Mouse (Mus musculus): ENCODE data around the gene Gm614. TPM values are rescaled to one million over a fixed set of nuclear protein-coding genes. Genes with fewer than 3 reads are reported as not detected.
A peak's percentile ranks its signal among the peaks of the same experiment; 100 is the strongest.

Gm614 gene
- polyA plus RNA-seq, 1 experiment from 2014 or later: not detected

DNA sequence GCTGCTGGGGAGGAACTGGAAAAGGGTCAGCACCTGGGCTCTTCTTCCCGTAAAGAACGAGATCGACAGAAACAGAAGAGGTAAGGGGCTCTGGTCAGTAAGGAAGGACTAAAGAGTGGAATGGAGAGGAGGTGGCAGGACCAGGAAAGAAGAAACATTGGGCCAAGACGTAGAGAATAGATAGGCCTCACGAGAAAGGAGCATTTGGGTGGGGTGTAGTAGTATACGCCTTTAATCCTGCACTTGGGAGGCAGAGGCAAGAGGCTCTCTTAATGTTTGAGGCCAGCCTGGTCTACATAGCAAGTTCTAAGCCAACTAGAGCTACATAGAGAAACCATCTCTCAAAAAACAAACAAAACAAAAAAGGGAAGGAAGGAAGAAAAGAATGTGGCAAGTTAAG, 24.6 kb upstream of the Gm614 start:
- Histone ChIP-seq H3K4me2 (ENCODE audit: low read depth, low read length) (no peak overlapping the region), H3K36me3 (ENCODE audit: control insufficient read depth, insufficient read depth, low read length) (peaks cover 3% of the 10 kb centered on the region; the same call in 1 of the 2 replicates), H3K27me3 (replicated peaks; ENCODE audit: control insufficient read depth, insufficient read depth, low read length) (no peaks in the 10 kb centered on the region), H3K27ac (ENCODE audit: low read length) (no peak overlapping the region), H3K9ac (ENCODE audit: low read depth, low read length) (no peak overlapping the region), H3K4me3 (ENCODE audit: low read length) (no peak overlapping the region), H3K9me3 (ENCODE audit: control insufficient read depth, low read length) (no peaks in the 10 kb centered on the region), H3K4me1 (ENCODE audit: control insufficient read depth, insufficient read depth, low read length) (no peaks in the 10 kb centered on the region)
- WGBS: 91% methylated on average over 6 of the region's 6 CpGs
- no peak for ATAC-seq

- no peaks in the 10 kb centered on the region for H3K9me3 ChIP-seq (ENCODE audit: control insufficient read depth, low read length)
- no peak overlapping the region for H3K9ac ChIP-seq (ENCODE audit: low read depth, low read length)
- no peaks in the 10 kb centered on the region for H3K4me1 ChIP-seq (ENCODE audit: control insufficient read depth, insufficient read depth, low read length)
- H3K27ac ChIP-seq (ENCODE audit: low read length): no peak overlapping the region
- H3K27me3 ChIP-seq (replicated peaks; ENCODE audit: control insufficient read depth, insufficient read depth, low read length): no peaks in the 10 kb centered on the region
- WGBS: 81% methylated on average over 3 of the region's 3 CpGs
- no peak overlapping the region for H3K4me2 ChIP-seq (ENCODE audit: low read depth, low read length)
- 0 out of 2 replicates have a peak, but pooled peaks cover 4% of the 10 kb centered on the region for H3K36me3 ChIP-seq (ENCODE audit: control insufficient read depth, insufficient read depth, low read length)
- ATAC-seq: peak; percentile 79
- H3K4me3 ChIP-seq (ENCODE audit: low read length): no peak overlapping the region
Observed at GRCm38 (mm10) chrX:101287543-101287942, 23.8 kb upstream of the Gm614 start.

DNA sequence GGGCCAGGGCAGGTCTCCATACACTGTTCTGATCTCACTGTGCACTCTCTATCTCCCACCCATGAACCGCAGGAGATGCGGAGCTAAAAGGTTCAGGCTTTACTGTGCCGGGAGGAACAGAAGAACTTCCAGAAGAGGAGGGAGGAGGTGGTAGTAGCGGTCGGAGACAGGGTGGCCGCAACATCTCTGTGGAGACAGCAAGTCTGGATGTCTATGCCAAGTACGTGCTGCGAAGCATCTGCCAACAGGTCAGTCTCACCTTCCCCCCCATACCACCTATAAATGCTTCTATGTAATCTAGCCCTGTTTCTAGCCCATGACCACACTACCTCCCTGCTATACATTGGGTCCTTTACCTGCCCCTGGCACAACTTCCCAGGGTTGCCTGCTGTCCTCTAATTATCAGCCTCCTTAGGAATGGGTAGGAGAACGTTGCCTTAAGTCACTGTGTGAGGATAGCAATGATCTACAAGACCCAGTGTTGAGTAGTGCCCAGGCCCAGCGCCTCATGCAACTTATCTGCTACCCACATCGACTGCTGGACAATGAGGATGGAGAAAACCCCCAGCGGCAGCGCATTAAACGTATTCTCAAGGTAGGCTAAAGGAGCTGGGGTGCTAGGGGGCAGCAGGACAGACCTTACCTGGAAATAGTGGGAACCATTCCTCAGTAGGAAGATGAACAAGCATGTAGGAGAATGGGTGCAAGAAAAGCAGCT, 22.3 kb upstream of the Gm614 start:
- Histone ChIP-seq H3K27me3 (replicated peaks; ENCODE audit: control insufficient read depth, insufficient read depth, low read length) (no peaks in the 10 kb centered on the region), H3K36me3 (ENCODE audit: control insufficient read depth, insufficient read depth, low read length) (0 out of 2 replicates have a peak, but pooled peaks cover 4% of the 10 kb centered on the region), H3K27ac (ENCODE audit: low read length) (no peak overlapping the region), H3K4me1 (ENCODE audit: control insufficient read depth, insufficient read depth, low read length) (no peaks in the 10 kb centered on the region), H3K4me2 (ENCODE audit: low read depth, low read length) (no peak overlapping the region), H3K9ac (ENCODE audit: low read depth, low read length) (no peak overlapping the region), H3K4me3 (ENCODE audit: low read length) (no peak overlapping the region), H3K9me3 (ENCODE audit: control insufficient read depth, low read length) (no peaks in the 10 kb centered on the region)
- WGBS: 90% methylated on average over 14 of the region's 14 CpGs
- ATAC-seq: no peak

- no peaks in the 10 kb centered on the region for H3K9me3 ChIP-seq (ENCODE audit: control insufficient read depth, low read length)
- H3K4me2 ChIP-seq (ENCODE audit: low read depth, low read length): no peak overlapping the region
- 0 out of 2 replicates have a peak, but pooled peaks cover 3% of the 10 kb centered on the region for H3K36me3 ChIP-seq (ENCODE audit: control insufficient read depth, insufficient read depth, low read length)
- WGBS: 28% methylated on average over 6 of the region's 6 CpGs
- no peak overlapping the region for H3K27ac ChIP-seq (ENCODE audit: low read length)
- H3K9ac ChIP-seq (ENCODE audit: low read depth, low read length): no peak overlapping the region
- no peaks in the 10 kb centered on the region for H3K4me1 ChIP-seq (ENCODE audit: control insufficient read depth, insufficient read depth, low read length)
- H3K4me3 ChIP-seq (ENCODE audit: low read length): no peak overlapping the region
- peak; percentile 42 for ATAC-seq
- H3K27me3 ChIP-seq (replicated peaks; ENCODE audit: control insufficient read depth, insufficient read depth, low read length): no peaks in the 10 kb centered on the region
Observed at GRCm38 (mm10) chrX:101285534-101285933, 21.7 kb upstream of the Gm614 start.

DNA sequence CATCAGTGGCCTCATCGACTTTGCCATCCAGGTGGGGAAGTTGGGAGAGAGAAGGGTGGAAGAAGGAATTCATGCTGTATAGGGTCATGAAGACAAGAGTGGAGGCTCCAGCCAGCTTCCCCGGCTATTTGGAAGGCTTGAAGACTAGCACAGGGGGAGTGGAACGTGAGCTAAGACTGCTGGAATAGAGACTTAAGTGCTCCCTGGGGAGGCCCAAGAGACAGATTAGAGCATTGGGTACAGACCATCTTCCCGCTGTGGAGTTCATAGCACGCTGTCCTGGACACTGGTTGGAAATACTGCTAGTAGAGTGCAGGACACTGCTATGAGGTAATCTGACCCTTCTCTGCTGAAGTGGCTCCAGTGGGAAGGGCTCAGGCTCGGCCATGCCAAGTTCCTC, 19.0 kb upstream of the Gm614 start:
- ATAC-seq: no peak
- Histone ChIP-seq H3K4me1 (ENCODE audit: control insufficient read depth, insufficient read depth, low read length) (no peaks in the 10 kb centered on the region), H3K4me3 (ENCODE audit: low read length) (no peak overlapping the region), H3K36me3 (ENCODE audit: control insufficient read depth, insufficient read depth, low read length) (peaks cover 4% of the 10 kb centered on the region; the same call in 1 of the 2 replicates), H3K4me2 (ENCODE audit: low read depth, low read length) (no peak overlapping the region), H3K9me3 (ENCODE audit: control insufficient read depth, low read length) (no peaks in the 10 kb centered on the region), H3K27me3 (replicated peaks; ENCODE audit: control insufficient read depth, insufficient read depth, low read length) (no peaks in the 10 kb centered on the region), H3K27ac (ENCODE audit: low read length) (no peak overlapping the region), H3K9ac (ENCODE audit: low read depth, low read length) (no peak overlapping the region)
- WGBS: 87% methylated on average over 6 of the region's 6 CpGs

DNA sequence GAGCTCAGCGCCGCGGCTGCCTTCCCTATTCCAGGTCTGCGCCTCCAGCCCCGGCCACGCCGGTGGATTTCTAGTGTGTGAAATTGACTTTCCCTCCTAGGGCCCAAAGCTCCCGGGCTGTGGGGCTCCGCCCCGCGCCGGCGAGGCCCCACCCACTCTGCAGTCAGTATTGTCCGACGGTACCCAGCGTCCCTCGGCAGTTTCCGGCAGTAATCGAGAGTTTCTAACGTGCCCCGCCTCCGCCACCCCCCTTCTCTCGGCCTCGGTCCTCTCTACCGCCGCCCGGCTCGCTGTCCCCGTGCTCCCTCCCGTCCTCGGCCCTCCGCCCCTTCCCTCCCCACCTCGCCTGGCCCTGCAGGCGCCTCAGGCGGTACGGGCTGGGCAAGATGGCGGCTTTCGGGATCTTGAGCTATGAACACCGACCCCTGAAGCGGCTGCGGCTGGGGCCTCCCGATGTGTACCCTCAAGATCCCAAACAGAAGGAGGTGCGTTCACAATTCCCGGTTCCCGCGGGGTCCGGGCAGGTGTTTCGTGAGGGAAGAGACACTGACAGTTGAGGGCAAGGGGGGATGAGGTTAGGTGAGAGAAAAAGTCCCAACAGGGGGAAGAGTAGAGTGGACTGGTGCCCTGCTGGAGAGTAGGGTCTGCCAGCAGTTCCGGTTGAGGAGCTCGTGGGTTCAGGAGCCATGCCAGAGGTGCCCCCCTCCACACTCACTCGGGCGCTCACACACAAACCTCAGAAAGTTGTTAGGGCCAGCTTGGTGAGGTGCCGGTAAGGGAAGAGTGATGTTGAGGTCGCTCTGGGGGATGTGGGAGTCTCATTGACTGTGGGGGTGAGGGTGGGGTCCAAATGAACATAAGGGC, 10.3 kb upstream of the Gm614 start, which contains the start of gene Med12:
Gene Med12 (plus strand): TSS at position 156 of the 864 bp plus-strand sequence.
- no peaks in the 10 kb centered on the region for H3K4me1 ChIP-seq (ENCODE audit: control insufficient read depth, insufficient read depth, low read length)
- WGBS: 13% methylated on average over 52 of the region's 54 CpGs
- H3K36me3 ChIP-seq (ENCODE audit: control insufficient read depth, insufficient read depth, low read length): peaks cover 2% of the 10 kb centered on the region; the same call in 1 of the 2 replicates
- peak within 1 kb of the TSS; percentile 67 for H3K9ac ChIP-seq (ENCODE audit: low read depth, low read length)
- H3K4me3 ChIP-seq (ENCODE audit: low read length): peak within 1 kb of the TSS; percentile 55
- H3K27me3 ChIP-seq (replicated peaks; ENCODE audit: control insufficient read depth, insufficient read depth, low read length): no peaks in the 10 kb centered on the region
- no peaks in the 10 kb centered on the region for H3K9me3 ChIP-seq (ENCODE audit: control insufficient read depth, low read length)
- H3K27ac ChIP-seq (ENCODE audit: low read length): peak within 1 kb of the TSS; percentile 55
- H3K4me2 ChIP-seq (ENCODE audit: low read depth, low read length): peak within 1 kb of the TSS; percentile 55
- ATAC-seq: peak; percentile 98

DNA sequence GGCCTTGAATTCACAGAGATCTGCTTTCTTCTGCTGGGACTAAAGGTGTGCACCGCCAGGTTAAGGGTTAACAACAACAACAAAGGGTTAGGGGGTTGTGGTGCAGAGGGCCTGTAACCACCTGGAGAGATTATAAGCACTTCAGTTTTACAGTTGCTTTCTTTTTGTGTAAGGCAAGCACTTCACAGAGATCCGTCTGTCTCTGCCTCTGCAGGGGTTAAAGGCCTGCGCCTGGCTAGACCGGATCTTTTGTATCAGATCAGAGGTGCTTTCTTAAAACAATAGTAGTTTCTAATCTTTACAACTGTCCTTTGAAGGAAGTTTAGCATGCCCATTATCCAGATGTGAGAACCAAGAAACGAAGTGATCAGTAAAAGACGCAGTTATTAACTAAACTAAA, 9.6 kb upstream of the Gm614 start:
- Histone ChIP-seq H3K27me3 (replicated peaks; ENCODE audit: control insufficient read depth, insufficient read depth, low read length) (no peaks in the 10 kb centered on the region), H3K4me2 (ENCODE audit: low read depth, low read length) (peak overlapping the region; percentile 55), H3K36me3 (ENCODE audit: control insufficient read depth, insufficient read depth, low read length) (no peaks in the 10 kb centered on the region), H3K4me3 (ENCODE audit: low read length) (peak overlapping the region; percentile 55), H3K4me1 (ENCODE audit: control insufficient read depth, insufficient read depth, low read length) (no peaks in the 10 kb centered on the region), H3K9me3 (ENCODE audit: control insufficient read depth, low read length) (no peaks in the 10 kb centered on the region), H3K27ac (ENCODE audit: low read length) (0 out of 2 replicates have a peak overlapping the region, but pooled peaks have one; percentile 25), H3K9ac (ENCODE audit: low read depth, low read length) (peak overlapping the region; percentile 51; the same call in 1 of the 2 replicates)
- 21% methylated on average over 6 of the region's 6 CpGs for WGBS
- peak; percentile 40 for ATAC-seq

GRCm38 (mm10) chrX:101268755-101269124, 4.9 kb upstream of the Gm614 start, which contains the start of gene Gm20489:
TSS of gene Gm20489 (minus strand) at chrX:101269023.
- H3K9me3 ChIP-seq (ENCODE audit: control insufficient read depth, low read length): no peaks in the 10 kb centered on the region
- no peak for ATAC-seq
- H3K27ac ChIP-seq (ENCODE audit: low read length): no peak within 1 kb of the TSS
- H3K27me3 ChIP-seq (replicated peaks; ENCODE audit: control insufficient read depth, insufficient read depth, low read length): no peaks in the 10 kb centered on the region
- WGBS: 49% methylated on average over 3 of the region's 3 CpGs
- H3K4me1 ChIP-seq (ENCODE audit: control insufficient read depth, insufficient read depth, low read length): no peaks in the 10 kb centered on the region
- H3K9ac ChIP-seq (ENCODE audit: low read depth, low read length): no peak within 1 kb of the TSS
- no peaks in the 10 kb centered on the region for H3K36me3 ChIP-seq (ENCODE audit: control insufficient read depth, insufficient read depth, low read length)
- no peak within 1 kb of the TSS for H3K4me3 ChIP-seq (ENCODE audit: low read length)
- no peak within 1 kb of the TSS for H3K4me2 ChIP-seq (ENCODE audit: low read depth, low read length)

- no peaks in the 10 kb centered on the region for H3K27me3 ChIP-seq (replicated peaks; ENCODE audit: control insufficient read depth, insufficient read depth, low read length)
- no peak within 1 kb of the TSS for H3K4me2 ChIP-seq (ENCODE audit: low read depth, low read length)
Observed at GRCm38 (mm10) chrX:101268025-101268754, 4.4 kb upstream of the Gm614 start, which contains the start of gene Il2rg. TSS of gene Il2rg (minus strand) at chrX:101268255.

More at GRCm38 (mm10) chrX:101268025-101268754, 4.4 kb upstream of the Gm614 start, which contains the start of gene Il2rg:
- no peak for ATAC-seq
- no peaks in the 10 kb centered on the region for H3K36me3 ChIP-seq (ENCODE audit: control insufficient read depth, insufficient read depth, low read length)
- WGBS: 77% methylated on average over 5 of the region's 5 CpGs
- no peak within 1 kb of the TSS for H3K27ac ChIP-seq (ENCODE audit: low read length)
- H3K4me1 ChIP-seq (ENCODE audit: control insufficient read depth, insufficient read depth, low read length): no peaks in the 10 kb centered on the region
- H3K9me3 ChIP-seq (ENCODE audit: control insufficient read depth, low read length): no peaks in the 10 kb centered on the region
- H3K9ac ChIP-seq (ENCODE audit: low read depth, low read length): no peak within 1 kb of the TSS
- no peak within 1 kb of the TSS for H3K4me3 ChIP-seq (ENCODE audit: low read length)
